Mouse (Mus musculus) thymus, postnatal 36 days (tissue): ENCODE results near the gene Asic3.
A peak's percentile ranks its signal among the peaks of the same experiment; 100 is the strongest.

ENCODE experiments used
- DNase-seq, 2 experiments: peaks; one replicate each; pipeline ENCODE4 v3.0.0; 2022; ENCODE audit warnings: mixed read lengths in 2 of 2

Asic3 gene

GRCm38 (mm10) chr5:24413042-24413693 is at the start of gene Asic3:
Gene Asic3, plus strand, starts transcription at chr5:24413392.
- DNase-seq, result no peak

GRCm38 (mm10) chr5:24363467-24363866 is 49.7 kb upstream of the Asic3 start:
- DNase-seq, result no peak

GRCm38 (mm10) chr5:24364061-24364460 is 49.1 kb upstream of the Asic3 start:
- no peak for DNase-seq

- no peak for DNase-seq
These were observed 48.7 kb upstream of the Asic3 start, which contains the start of gene Nos3 for GRCm38 (mm10) chr5:24364508-24364907. Gene Nos3, plus strand, starts transcription at chr5:24364810.

- no peak for DNase-seq
These were observed 48.2 kb upstream of the Asic3 start for GRCm38 (mm10) chr5:24364963-24365362.

GRCm38 (mm10) chr5:24365528-24365927 is 47.7 kb upstream of the Asic3 start:
- DNase-seq, result no peak

GRCm38 (mm10) chr5:24366426-24366825 is 46.8 kb upstream of the Asic3 start:
- DNase-seq, result no peak

- no peak for DNase-seq
These were observed 43.4 kb upstream of the Asic3 start for GRCm38 (mm10) chr5:24369767-24370166.

- DNase-seq, result no peak
These were observed 39.4 kb upstream of the Asic3 start for GRCm38 (mm10) chr5:24373807-24374206.

- no peak for DNase-seq
These were observed 39.0 kb upstream of the Asic3 start for GRCm38 (mm10) chr5:24374216-24374615.

- DNase-seq, result no peak
These were observed 38.4 kb upstream of the Asic3 start for GRCm38 (mm10) chr5:24374666-24375328.

GRCm38 (mm10) chr5:24378700-24379099 is 34.5 kb upstream of the Asic3 start:
- DNase-seq, result no peak

GRCm38 (mm10) chr5:24379501-24379900 is 33.7 kb upstream of the Asic3 start:
- no peak for DNase-seq

- no peak for DNase-seq
These were observed 32.7 kb upstream of the Asic3 start for GRCm38 (mm10) chr5:24380499-24380898.

GRCm38 (mm10) chr5:24381486-24381885 is 31.7 kb upstream of the Asic3 start:
- no peak for DNase-seq

- DNase-seq, result no peak
These were observed 31.2 kb upstream of the Asic3 start for GRCm38 (mm10) chr5:24381988-24382387.

GRCm38 (mm10) chr5:24383026-24383859 is 29.9 kb upstream of the Asic3 start:
- DNase-seq, result peak; percentile 88 to 89

- DNase-seq, result no peak
These were observed 28.8 kb upstream of the Asic3 start for GRCm38 (mm10) chr5:24384407-24384806.

GRCm38 (mm10) chr5:24385374-24385773 is 27.8 kb upstream of the Asic3 start:
- DNase-seq, result no peak

GRCm38 (mm10) chr5:24385887-24386550 is 27.2 kb upstream of the Asic3 start:
- no peak for DNase-seq

GRCm38 (mm10) chr5:24387264-24388241 is 25.6 kb upstream of the Asic3 start:
- DNase-seq, result peak; percentile 48 to 62
